Mouse (Mus musculus) right cerebral cortex, adult 2 months (tissue): ENCODE measurements around the gene Nexn.
A peak's percentile ranks its signal among the peaks of the same experiment; 100 is the strongest.
"Not testable (repeated sequence)": the region's sequence is repeated elsewhere in the genome, so short reads cannot be mapped to it uniquely, and the experiment has no call there.

Experiments used
- DNase-seq, 2 experiments: peaks; one replicate each; pipeline ENCODE4 v3.0.0; 2021 to 2022; ENCODE audit warnings: low spot score in 2 of 2

The Nexn gene

GRCm38 (mm10) chr3:152266036-152266421 lies at the start of gene Nexn:
Nexn (minus strand) TSS chr3:152266350.
- DNase-seq, result no peak

DNA sequence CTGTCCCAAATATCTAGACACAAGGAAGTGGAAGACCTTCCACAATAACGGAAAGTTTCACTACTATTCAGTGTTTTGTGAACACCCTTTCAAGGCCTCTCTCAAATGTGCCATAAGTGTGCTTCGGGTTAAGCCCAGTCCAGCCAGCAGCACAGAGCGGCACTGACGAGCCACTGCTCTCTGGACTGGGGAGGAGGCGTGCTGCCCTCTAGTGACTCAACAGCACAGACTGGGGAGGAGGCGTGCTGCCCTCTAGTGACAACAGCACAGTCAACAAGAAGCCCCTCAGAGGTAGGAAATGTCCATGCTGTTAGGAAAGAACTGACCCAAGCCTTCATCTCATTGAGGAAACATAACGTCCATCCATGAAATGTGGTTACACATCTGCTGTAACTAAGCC lies 49.5 kb upstream of the Nexn start:
- DNase-seq, result peak; percentile 68 to 71

DNA sequence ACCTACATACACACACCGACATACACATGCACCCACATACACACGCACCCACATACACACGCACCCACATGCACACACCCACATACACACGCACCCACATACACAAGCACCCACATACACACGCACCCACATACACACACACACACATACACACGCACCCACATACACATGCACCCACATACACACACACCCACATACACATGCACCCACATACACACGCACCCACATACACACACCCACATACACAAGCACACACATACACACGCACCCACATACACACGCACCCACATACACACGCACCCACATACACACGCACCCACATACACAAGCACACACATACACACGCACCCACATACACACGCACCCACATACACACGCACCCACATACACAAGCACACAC lies 48.5 kb upstream of the Nexn start:
- DNase-seq, result not testable (repeated sequence)

DNA sequence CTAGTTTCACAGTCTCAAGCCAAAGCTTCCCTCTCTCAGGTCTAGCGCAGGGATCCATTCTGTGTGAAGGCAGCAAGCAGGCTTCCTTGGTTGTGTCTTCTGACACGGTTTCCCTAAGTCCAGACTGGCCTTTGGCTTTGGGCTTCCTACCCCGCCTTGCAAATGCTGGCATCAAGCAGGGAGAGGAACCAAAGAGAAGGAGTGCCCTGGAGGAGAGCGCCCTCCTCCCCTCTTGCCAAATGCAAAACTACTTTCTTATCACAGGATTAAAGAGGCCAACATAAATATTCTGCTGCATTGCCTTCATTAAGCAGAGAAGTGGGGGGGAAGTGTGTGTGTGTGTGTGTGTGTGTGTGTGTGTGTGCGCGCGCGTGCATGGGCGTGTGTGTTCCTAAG lies 43.1 kb upstream of the Nexn start:
- no peak for DNase-seq

DNA sequence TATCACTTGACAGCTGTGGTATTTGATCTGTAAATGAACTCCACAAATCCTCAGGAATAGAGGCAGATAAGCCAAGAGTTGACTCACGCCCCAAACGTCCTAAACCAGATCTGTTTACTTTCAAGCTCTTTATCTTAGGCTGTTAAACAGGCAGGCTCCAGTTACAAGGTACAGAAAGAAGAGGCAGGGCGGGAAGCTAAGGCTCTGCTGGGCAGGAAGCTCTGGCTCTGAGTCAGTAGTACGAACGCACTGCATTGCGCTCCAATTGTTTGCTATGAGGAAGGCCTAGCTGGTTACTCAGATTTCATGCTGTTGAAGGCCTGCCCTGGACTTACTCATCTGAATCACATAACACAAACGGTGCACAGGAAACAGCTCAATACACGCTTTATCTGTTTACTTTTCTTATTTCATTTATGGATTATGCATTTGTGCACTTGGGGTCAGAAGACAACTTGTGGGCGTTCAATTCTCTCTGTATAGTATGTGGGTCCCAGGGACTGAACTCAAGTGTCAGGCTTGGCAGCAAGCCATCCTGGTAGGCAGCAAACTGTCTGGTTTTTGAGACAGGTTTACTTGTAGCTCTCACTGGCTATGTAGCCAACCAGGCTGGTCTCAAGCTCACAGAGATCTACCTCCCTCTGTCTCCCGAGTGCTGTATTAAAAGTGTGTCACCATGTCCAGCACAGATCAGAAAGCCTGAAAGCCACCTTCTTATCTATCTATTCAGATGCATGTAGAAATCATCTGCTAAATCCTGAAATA lies 42.5 kb upstream of the Nexn start:
- DNase-seq, result no peak

GRCm38 (mm10) chr3:152305971-152306370 lies 39.8 kb upstream of the Nexn start:
- DNase-seq, result no peak

GRCm38 (mm10) chr3:152305080-152305479 lies 38.9 kb upstream of the Nexn start:
- DNase-seq, result no peak

GRCm38 (mm10) chr3:152304093-152304815 lies 38.1 kb upstream of the Nexn start:
- DNase-seq, result peak; percentile 27 to 44

DNA sequence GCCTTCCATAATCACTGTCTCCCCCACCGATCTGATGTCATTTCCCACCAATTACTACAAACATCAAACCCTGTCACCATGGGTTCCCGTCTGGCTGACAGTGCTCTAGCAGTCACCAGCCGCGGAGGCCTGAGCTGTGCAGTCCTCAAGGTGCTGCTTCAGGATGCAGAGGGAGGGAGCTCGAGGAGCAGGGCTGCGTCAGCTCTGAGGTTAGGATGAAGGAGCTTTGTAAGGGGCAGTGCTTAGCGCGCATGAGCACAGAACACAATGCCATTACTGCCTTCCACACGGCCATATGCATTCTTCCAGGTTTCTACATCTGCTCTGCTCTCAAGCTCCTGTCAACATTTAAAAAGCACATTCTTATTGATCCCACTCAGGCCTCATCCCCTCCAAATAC lies 36.8 kb upstream of the Nexn start:
- DNase-seq, result no peak

DNA sequence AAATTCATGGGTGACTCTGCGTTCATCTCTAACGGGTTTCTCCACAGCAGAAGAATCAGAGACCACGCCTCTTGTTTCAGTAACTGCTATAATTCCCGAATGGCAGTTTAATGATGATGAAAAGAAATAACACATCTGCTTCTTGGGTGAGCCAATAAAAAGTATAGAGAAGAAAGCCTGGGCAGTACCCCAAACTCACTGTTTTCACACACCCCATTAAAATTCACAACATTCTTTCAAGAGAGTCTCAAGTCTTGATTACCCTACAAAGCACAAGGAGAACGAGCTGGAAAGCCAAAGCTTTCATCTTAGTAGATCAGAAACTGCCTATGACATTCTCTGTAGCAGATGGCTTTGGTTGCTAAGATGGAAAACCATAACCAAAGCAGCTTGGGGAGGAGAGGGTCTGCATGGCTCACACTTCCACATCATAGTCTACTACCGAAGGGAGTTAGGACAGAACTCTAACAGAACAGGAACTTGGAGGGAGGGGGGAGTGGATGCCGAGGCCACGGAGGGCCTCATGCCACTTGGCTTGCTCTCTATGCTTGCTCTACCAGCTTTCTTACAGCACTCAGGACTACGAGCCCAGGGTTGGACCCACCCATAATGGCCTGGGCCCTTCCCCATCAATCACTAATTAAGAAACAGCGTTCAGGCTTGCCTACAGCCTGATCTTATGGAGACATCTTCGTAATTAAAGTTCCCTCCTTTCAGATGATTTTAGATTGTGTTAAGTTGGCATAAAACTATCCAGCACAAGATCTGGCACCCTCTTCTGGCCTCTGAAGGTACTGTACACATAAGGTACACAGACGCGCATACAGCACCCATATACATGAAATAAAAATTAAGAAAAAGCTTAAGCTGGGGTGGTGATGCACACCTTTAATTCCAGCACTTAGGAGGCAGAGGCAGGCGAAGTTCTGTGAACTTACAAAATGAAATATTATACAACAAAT lies 34.5 kb upstream of the Nexn start:
- no peak for DNase-seq

DNA sequence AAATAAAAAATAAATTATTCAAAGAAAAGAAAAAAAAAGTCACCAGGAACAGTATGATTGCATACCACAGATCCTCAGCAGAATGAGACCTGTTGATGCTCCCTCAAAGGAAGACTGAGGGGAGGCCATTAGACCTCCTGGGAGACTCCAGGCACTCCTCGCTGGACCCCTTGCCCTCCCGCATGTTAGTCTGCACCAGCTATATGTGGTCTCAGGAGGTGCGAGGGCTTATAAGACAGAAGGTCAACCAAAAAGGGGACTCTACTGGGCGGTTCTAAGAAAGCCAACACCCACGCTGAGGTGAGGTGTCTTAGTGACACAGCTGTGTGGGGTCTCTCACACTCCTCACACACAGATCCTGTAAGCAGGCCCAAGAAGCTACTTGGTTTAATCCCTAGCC lies 29.7 kb upstream of the Nexn start:
- DNase-seq, result no peak

- no peak for DNase-seq
Observed at GRCm38 (mm10) chr3:152294400-152294799, 28.2 kb upstream of the Nexn start.

DNA sequence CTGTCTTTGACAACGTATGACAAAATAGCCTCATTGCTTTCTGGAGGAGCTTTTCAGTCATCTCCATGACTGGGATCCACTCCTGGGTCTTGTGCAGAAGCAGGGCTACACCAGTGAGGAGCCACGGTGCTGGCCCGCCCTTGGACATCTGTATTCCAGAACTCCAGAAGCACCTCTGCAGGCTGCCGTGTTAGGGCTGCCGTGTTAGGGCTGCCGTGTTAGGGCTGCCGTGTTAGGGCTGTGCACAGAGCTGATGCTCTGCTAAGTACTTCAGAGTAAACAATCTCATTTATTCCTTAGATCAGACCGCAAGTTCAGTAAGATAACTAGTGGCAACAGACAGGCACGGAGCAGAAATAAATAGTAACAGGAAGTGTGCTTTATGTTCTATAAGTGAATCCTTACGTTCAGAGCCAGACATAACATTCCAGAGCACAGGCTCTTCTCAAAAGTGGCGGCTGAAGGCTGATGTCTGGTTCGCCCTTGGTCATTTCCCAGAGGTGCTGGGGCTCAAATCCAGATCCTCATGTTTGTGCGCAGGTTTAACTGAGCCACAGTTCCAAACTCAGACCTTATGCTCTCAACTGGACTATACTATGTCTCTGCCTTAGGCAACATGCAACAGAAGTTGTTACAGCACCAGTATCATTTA lies 27.5 kb upstream of the Nexn start:
- DNase-seq, result no peak

- DNase-seq, result no peak
Observed at GRCm38 (mm10) chr3:152291895-152292294, 25.7 kb upstream of the Nexn start.

DNA sequence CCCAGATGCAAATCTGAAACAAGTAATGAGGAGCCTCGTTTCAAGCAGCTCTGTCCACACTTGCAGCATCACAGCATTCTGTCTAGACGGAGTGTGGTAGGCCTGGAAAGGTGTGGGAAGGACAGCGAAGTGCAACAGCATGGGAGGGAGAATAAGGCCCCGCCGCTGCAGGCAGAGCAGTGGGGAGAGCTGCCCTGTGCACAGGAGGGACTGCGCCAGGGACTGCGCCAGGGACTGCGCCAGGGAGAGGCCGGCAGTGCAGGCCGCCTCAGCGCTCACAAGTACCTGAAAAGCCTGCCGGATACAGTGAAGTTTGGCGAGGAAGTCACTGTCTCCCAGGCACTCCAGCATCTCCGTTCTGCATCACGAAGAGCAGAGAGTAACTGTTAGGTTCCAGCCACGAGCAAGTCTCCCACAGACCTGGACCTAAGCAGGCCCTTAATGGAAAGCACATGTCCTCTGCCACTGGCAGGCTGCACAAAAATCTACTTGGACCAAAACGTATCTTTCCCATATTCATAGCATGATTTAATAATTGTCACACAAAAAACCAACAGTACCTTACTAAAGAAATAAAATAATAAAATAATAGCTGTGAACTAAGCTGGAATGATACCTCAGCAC lies 24.1 kb upstream of the Nexn start:
- DNase-seq, result no peak

GRCm38 (mm10) chr3:152288740-152289139 lies 22.6 kb upstream of the Nexn start:
- no peak for DNase-seq

DNA sequence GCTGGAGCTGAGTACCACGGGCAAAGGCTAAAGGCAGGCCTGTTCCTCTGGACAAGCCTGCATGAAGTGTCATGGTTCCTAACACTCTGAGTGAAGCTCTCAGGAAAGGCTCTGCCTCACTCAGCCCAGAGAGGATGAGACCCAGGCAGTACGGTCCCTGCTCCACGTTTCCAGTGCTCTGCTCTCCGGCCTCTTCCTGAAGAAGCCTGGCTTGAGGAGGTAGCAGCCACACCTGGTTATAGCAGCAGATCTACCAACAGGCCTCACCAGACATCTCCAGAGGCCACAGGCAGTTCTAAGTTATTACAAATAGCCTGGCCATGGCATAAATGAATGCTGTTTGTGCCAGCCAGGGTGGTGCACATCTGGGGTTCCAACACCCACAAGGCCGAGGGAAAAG lies 22.1 kb upstream of the Nexn start:
- no peak for DNase-seq

DNA sequence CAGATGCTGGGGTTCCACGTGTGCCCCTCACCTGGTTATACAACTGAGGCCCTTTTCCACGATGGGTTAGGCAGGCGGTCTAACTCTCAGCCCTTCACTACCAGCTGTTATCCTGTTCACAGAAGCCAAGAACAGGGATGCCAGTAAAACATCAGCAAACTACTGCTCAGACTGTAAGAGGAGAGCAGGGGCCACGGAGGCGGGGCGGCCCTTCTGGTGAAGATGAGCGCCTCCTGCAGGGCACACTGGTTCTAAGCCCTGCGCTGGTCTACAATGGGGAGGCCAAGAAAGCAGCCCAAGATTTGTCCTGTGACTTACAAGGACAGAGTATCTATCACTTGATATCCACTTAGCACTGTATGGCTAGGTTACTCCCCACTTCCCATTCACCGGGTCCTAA lies 21.7 kb upstream of the Nexn start:
- no peak for DNase-seq

- DNase-seq, result no peak
Observed at GRCm38 (mm10) chr3:152284759-152285158, 18.6 kb upstream of the Nexn start.

GRCm38 (mm10) chr3:152284306-152284705 lies 18.2 kb upstream of the Nexn start:
- DNase-seq, result no peak

DNA sequence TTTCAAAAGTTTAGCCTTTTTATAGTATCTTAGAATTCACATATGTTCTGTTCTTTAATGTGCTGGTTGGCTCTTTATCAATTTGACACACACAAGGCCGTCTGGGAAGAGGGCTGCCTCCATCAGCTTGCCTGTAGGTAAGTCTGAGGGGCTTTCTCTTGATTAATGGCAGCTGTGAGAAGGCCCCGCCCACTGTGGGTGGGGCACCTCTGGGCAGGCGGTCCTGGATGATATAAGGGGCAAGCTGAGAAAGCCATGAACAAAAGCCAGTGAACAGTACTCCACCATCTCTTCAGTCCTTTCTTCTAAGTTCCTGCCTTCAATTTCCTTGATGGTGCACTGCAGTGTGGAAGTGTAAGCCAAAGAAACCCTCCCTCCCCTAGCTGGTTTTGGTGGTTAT lies 16.0 kb upstream of the Nexn start:
- DNase-seq, result no peak
